Mouse (Mus musculus) heart, postnatal 0 days (tissue): ENCODE data around the gene Tmem104.

Source experiments
- CTCF ChIP-seq: IDR thresholded peaks from 2 replicates; pipeline ENCODE4 v1.5.1; 2016; ENCODE audit warnings: antibody characterized with exemption, control low read depth, low read depth
- EP300 ChIP-seq: IDR thresholded peaks from 2 replicates; pipeline ENCODE4 v1.6.1; 2016; ENCODE audit warnings: antibody characterized with exemption, low read depth

- TF ChIP-seq CTCF = no peak
- TF ChIP-seq EP300 = no peak
Measured at GRCm38 (mm10) chr11:115228430-115228829, 41.1 kb downstream of the Tmem104 start.
